Mouse (Mus musculus) neural tube, embryonic 13.5 days (tissue): ENCODE measurements at regions not wholly inside any gene's neighbourhood (a gene's known extent, or its start where the extent isn't known, plus 50 kb on each side); places are given as distances from the start of the nearest gene placed in this dataset.
A peak's percentile ranks its signal among the peaks of the same experiment; 100 is the strongest.

Experiments used
- ATAC-seq: fragments of 200-750 bp; cut with Nextera tagmentation; 2 replicates; pipeline ENCODE4 v1.8.0; 2017; ENCODE audit warnings: low read depth, mild to moderate bottlenecking, moderate TSS enrichment, moderate library complexity
- H3K27ac ChIP-seq: fragments of 300-500 bp; sonication (generic); replicated peaks from 2 replicates; pipeline ENCODE4 v1.5.1; 2015; ENCODE audit warnings: moderate library complexity, mild to moderate bottlenecking, inconsistent platforms
- H3K27me3 ChIP-seq: fragments of 300-500 bp; sonication (generic); 2 replicates; pipeline ENCODE4 v1.6.1; 2015; ENCODE audit warnings: mild to moderate bottlenecking, inconsistent platforms
- H3K36me3 ChIP-seq: fragments of 300-500 bp; sonication (generic); 2 replicates; pipeline ENCODE4 v1.6.1; 2015; ENCODE audit warnings: mild to moderate bottlenecking, inconsistent platforms
- H3K4me1 ChIP-seq: fragments of 300-500 bp; sonication (generic); replicated peaks from 2 replicates; pipeline ENCODE4 v1.6.1; 2015; ENCODE audit warnings: inconsistent platforms
- H3K4me2 ChIP-seq: fragments of 300-500 bp; sonication (generic); 2 replicates; pipeline ENCODE4 v1.6.1; 2015; ENCODE audit warnings: inconsistent platforms, mild to moderate bottlenecking, moderate library complexity
- H3K4me3 ChIP-seq: fragments of 300-500 bp; sonication (generic); 2 replicates; pipeline ENCODE4 v1.5.1; 2015; ENCODE audit warnings: mild to moderate bottlenecking, inconsistent platforms
- H3K9ac ChIP-seq: fragments of 300-500 bp; sonication (generic); 2 replicates; pipeline ENCODE4 v1.6.1; 2015; ENCODE audit warnings: moderate library complexity, mild to moderate bottlenecking, inconsistent platforms
- H3K9me3 ChIP-seq: fragments of 300-500 bp; sonication (generic); 2 replicates; pipeline ENCODE4 v1.6.1; 2016; ENCODE audit warnings: inconsistent platforms
- WGBS: fragments of 180-500 bp; shearing (Covaris S2); methylation state at CpG from one replicate; pipeline ENCODE4 v1.1.7; 2015; 5-methylcytosine and 5-hydroxymethylcytosine counted together

DNA sequence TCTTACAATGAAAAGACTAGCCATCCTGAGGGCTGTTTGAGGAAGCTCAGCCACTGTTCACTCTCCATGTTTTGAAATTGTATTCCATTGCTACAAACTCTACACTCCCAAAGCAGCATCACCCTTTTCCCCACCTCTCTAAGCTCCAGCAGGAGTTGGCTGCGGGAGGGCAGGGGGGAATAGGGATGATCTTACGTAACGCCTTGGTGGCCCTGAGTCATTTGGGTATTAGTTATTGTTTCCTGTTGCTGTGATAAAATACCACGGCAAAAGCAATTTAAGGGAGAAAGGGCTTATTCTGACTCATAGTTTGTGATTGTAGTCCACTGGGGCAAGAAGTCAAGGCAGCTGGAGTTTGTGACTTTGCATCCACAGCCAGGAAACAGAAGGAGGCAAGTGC lies 445.5 kb downstream of the 1810013L24Rik start:
- Histone ChIP-seq H3K4me1 (peaks cover 13% of the 10 kb centered on the region; the same call in 1 of the 2 replicates), H3K4me2 (no peak overlapping the region), H3K27me3 (no peaks in the 10 kb centered on the region), H3K27ac (no peak overlapping the region), H3K36me3 (no peaks in the 10 kb centered on the region), H3K9me3 (no peaks in the 10 kb centered on the region), H3K4me3 (no peak overlapping the region), H3K9ac (no peak overlapping the region)
- WGBS: 73% methylated on average over 4 of the region's 4 CpGs
- ATAC-seq: no peak

DNA sequence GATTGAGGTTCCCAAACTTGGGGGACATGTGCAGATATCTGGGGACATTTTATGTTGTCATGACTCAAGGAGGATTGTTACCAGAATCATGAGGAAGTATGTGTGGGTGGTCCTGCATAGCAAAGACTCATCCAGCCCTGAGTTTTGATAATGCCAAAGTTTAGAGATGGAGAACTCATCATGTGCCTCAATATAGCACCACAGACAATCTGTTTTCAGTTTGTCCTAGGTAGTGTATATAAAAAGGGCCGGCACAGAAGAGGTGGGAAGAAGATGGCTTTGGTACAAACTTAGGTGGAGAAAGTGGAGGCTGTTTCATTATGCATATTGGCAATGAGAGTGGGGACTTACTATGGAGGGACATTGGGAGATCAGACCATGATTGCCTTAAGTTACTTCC lies 447.2 kb downstream of the 1810013L24Rik start:
- WGBS: 94% methylated on average over 1 of the region's 1 CpGs
- no peak for ATAC-seq

DNA sequence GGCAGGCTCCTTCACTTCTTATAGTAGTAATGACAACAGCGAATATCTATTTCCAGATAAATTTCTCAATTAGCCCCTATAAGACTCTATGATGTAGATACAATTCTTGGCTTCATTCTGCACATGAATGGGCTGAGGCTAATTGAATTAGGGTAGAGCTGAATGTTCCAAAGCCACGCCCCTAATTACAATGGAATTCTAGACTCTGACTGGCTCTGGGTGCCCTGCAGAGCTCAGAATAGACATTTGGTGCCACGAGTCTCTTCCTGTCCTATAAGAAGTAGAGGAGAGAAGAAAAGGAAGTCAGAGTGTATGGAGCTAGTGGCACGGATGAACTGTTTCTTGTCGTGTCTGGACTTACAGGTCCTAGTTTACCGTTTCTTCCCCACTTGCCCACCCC lies 449.8 kb downstream of the 1810013L24Rik start:
- no peak overlapping the region for H3K27ac ChIP-seq
- H3K4me3 ChIP-seq: no peak overlapping the region
- no peaks in the 10 kb centered on the region for H3K9me3 ChIP-seq
- no peak for ATAC-seq
- H3K4me2 ChIP-seq: no peak overlapping the region
- no peaks in the 10 kb centered on the region for H3K27me3 ChIP-seq
- peaks cover 23% of the 10 kb centered on the region for H3K4me1 ChIP-seq
- no peak overlapping the region for H3K9ac ChIP-seq
- WGBS: 63% methylated on average over 6 of the region's 6 CpGs
- no peaks in the 10 kb centered on the region for H3K36me3 ChIP-seq

More for the DNA sequence above, 447.2 kb downstream of the 1810013L24Rik start:
- Histone ChIP-seq H3K36me3 (no peaks in the 10 kb centered on the region), H3K27ac (no peak overlapping the region), H3K4me2 (no peak overlapping the region), H3K9ac (no peak overlapping the region), H3K4me3 (no peak overlapping the region), H3K4me1 (peaks cover 28% of the 10 kb centered on the region), H3K9me3 (no peaks in the 10 kb centered on the region), H3K27me3 (no peaks in the 10 kb centered on the region)

DNA sequence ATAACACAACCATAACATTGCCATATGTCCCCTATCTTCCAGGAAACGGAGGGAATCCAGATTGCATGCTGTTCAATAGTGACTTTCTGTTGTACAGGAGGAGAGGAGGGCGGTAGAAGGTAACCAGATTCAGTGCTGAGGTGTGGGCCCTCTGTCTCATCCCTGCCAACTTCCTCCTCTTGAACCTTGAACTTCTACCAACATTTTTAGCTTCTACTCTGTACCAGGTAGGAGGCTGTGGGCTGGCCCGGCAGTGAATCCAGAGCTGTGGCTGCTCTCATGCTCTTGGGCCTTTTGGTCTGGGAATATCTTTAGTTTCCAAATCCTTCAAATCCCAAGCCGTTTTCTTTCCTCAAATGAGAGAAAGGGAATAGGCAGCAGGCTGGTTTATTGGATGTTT lies 450.5 kb downstream of the 1810013L24Rik start:
- Histone ChIP-seq H3K27ac (no peak overlapping the region), H3K4me2 (no peak overlapping the region), H3K4me3 (no peak overlapping the region), H3K4me1 (peaks cover 23% of the 10 kb centered on the region), H3K36me3 (no peaks in the 10 kb centered on the region), H3K27me3 (no peaks in the 10 kb centered on the region), H3K9me3 (no peaks in the 10 kb centered on the region), H3K9ac (no peak overlapping the region)
- WGBS: 65% methylated on average over 4 of the region's 4 CpGs
- peak; percentile 55; the same call in 1 of the 2 replicates for ATAC-seq

DNA sequence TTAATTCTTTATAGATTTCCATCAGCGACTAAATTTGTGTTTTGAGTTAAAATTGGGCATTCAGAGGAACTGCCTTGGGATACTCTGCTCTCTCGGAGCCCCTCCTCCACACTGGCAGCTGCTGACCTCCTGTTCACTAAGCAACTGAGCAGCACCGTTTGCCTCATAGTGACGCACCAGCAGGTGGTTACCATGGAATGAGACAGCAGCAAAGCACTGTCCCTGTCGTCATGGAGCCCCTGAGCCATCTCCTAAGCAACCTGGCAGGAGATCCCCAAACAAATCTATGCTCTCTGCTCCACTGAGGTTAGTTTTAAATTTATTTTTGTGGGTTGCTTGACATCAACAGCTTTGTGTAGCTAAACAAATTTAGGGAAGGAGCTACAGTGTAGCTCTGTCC lies 451.0 kb downstream of the 1810013L24Rik start:
- Histone ChIP-seq H3K27me3 (no peaks in the 10 kb centered on the region), H3K4me1 (peaks cover 23% of the 10 kb centered on the region), H3K4me2 (no peak overlapping the region), H3K9me3 (no peaks in the 10 kb centered on the region), H3K36me3 (no peaks in the 10 kb centered on the region), H3K27ac (no peak overlapping the region; the same call in 1 of the 2 replicates), H3K4me3 (no peak overlapping the region), H3K9ac (no peak overlapping the region)
- peak; percentile 96 for ATAC-seq
- 2% methylated on average over 5 of the region's 5 CpGs for WGBS

DNA sequence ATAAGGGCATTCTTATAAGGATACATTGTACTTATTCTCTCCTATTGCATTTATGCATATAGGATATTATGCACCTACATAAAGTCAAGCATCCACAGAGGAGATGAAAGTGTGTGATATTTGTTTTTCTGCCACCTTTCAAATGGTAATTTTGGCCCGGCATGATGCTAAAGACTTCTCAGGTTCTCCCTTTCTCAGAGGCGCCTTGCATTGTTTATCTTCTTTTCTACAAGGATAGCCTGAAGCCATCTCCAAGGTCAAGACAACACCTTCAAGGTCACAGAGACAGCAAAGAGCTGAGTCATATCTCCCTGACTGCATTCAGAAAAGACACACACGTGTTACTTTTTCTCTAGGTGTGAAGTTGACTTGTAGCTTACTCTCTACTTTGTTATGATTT lies 454.5 kb downstream of the 1810013L24Rik start:
- H3K36me3 ChIP-seq: no peaks in the 10 kb centered on the region
- 47% methylated on average over 3 of the region's 3 CpGs for WGBS

DNA sequence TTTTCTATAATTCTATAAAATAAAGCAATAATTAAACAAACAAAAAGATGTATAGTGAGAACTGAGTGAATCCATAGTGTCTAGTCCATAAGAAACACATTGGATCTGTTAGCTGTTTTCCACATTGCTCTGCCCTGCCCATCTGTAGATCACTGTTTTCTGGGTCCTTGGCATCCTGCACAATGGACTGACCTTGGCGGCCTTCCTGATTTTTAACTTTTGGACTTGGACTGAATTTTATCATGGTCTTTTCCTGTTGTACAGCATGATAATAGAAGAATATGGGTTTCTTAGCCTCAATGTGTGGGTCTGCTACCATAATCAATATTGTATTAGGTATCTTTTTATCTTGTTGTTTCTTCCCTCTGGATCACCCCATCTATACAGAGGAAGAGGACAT lies 456.0 kb downstream of the 1810013L24Rik start:
- 96% methylated on average over 1 of the region's 1 CpGs for WGBS
- no peak overlapping the region for H3K27ac ChIP-seq
- ATAC-seq: no peak

More for the DNA sequence above, 454.5 kb downstream of the 1810013L24Rik start:
- ATAC-seq: no peak
- Histone ChIP-seq H3K9ac (no peak overlapping the region), H3K27me3 (no peaks in the 10 kb centered on the region), H3K4me3 (no peak overlapping the region), H3K9me3 (no peaks in the 10 kb centered on the region), H3K4me1 (peaks cover 23% of the 10 kb centered on the region), H3K27ac (no peak overlapping the region), H3K4me2 (no peak overlapping the region)

DNA sequence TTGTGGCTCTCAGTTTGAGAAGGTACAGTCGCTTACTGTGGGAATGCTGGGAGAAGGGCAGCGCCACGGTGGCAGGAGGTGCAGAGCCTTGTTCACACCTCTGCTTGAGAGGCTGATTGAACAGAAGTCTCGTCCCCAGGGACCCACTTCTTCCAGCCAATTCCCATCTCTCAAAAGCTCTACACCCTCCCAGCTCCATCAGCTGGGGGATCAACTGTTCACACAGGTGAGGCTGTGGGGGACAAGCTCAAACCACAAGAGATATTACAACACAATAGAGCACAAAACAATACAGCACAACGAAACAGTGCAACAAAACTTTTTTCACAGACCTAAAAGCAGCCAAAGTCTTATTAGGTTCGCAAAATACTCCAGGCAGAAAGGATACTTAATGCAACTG lies 457.7 kb downstream of the 1810013L24Rik start:
- 82% methylated on average over 6 of the region's 6 CpGs for WGBS
- Histone ChIP-seq H3K27ac (no peak overlapping the region), H3K9me3 (no peaks in the 10 kb centered on the region), H3K4me2 (no peak overlapping the region), H3K36me3 (no peaks in the 10 kb centered on the region), H3K9ac (no peak overlapping the region), H3K4me3 (no peak overlapping the region), H3K27me3 (no peaks in the 10 kb centered on the region), H3K4me1 (no peaks in the 10 kb centered on the region; the same call in 1 of the 2 replicates)
- no peak for ATAC-seq

More for the DNA sequence above, 456.0 kb downstream of the 1810013L24Rik start:
- Histone ChIP-seq H3K27me3 (no peaks in the 10 kb centered on the region), H3K4me1 (peaks cover 10% of the 10 kb centered on the region), H3K36me3 (no peaks in the 10 kb centered on the region), H3K9ac (no peak overlapping the region), H3K4me3 (no peak overlapping the region), H3K4me2 (no peak overlapping the region), H3K9me3 (no peaks in the 10 kb centered on the region)

DNA sequence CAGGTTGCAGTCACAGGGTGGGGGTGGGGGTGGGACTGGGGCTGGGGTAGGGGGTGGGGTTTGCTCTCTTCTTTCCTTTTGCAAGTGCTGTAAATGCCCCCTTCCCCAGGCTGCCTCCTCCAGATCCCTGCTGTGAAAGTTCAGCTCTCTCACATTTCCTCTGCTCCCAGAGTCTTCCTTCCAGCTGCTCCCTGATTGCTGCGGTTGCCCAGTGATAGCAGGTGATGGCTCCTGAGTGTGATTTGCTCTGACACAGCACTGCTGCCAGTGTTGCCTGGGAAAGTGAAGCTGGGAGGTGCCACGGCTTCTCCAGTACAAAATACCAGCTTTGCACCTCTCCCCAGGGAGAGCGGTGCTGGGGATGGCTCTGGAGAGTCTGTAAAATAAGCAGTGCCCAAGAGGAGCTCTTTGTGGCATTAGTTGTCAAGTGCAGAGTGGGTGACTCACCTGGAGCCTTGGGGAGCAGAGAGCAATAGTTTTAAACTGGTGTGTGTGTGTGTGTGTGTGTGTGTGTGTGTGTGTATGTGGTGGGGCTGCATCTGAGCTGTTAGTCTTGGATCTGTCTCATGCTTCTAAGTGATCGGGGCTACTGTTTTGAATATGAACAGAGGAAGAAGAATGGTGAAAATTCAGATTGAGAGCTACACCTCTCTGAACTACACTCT lies 461.6 kb downstream of the 1810013L24Rik start:
- Histone ChIP-seq H3K27ac (no peak overlapping the region), H3K4me1 (no peaks in the 10 kb centered on the region; the same call in 1 of the 2 replicates), H3K27me3 (no peaks in the 10 kb centered on the region), H3K4me2 (no peak overlapping the region), H3K4me3 (no peak overlapping the region), H3K36me3 (no peaks in the 10 kb centered on the region), H3K9me3 (no peaks in the 10 kb centered on the region), H3K9ac (no peak overlapping the region)
- ATAC-seq: no peak
- 59% methylated on average over 4 of the region's 4 CpGs for WGBS

DNA sequence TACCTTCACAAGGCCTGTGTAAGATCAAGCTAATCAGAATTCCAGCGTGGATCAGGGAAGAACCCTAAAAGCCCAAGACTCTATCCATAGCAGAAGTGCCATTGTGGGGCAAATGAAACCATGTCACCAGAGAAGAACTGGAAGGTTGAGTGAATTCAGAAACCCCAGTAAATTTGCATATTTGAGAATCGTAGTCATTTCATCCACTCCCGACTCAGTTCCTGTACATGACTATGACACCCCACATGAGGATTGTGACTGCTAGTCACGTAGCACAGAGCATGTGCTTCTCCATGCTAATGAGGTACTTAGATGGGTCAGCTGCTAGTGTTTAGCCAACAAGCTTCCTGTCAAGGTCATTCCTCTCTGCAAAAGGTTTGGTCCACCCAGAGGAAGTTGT lies 473.2 kb downstream of the 1810013L24Rik start:
- Histone ChIP-seq H3K36me3 (no peaks in the 10 kb centered on the region), H3K27me3 (no peaks in the 10 kb centered on the region), H3K4me2 (no peak overlapping the region), H3K9ac (no peak overlapping the region), H3K4me1 (no peaks in the 10 kb centered on the region), H3K27ac (no peak overlapping the region), H3K9me3 (no peaks in the 10 kb centered on the region), H3K4me3 (no peak overlapping the region)
- 92% methylated on average over 4 of the region's 4 CpGs for WGBS
- ATAC-seq: no peak

DNA sequence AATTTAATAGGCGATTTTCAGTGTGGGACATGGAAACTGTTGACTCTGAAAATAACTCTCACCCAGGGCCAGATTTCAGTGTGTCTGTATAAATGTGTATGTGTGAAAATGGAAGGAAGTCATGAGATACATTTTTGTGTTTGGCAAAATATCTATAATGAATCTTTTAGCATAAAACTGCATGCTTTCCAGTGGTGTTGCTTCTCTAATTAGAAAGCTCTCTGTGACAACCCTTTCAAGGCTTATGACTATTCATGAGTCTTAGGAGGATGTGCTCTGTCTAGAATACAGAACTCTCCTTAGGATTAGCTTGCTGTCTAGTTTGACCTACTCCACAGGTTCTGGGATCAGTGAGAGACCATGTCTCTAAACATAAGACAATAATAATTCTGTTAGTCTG lies 474.2 kb downstream of the 1810013L24Rik start:
- Histone ChIP-seq H3K9me3 (no peaks in the 10 kb centered on the region), H3K27me3 (no peaks in the 10 kb centered on the region), H3K4me2 (no peak overlapping the region), H3K36me3 (no peaks in the 10 kb centered on the region), H3K4me1 (no peaks in the 10 kb centered on the region), H3K9ac (no peak overlapping the region), H3K27ac (no peak overlapping the region), H3K4me3 (no peak overlapping the region)
- ATAC-seq: no peak
- 92% methylated on average over 1 of the region's 1 CpGs for WGBS

DNA sequence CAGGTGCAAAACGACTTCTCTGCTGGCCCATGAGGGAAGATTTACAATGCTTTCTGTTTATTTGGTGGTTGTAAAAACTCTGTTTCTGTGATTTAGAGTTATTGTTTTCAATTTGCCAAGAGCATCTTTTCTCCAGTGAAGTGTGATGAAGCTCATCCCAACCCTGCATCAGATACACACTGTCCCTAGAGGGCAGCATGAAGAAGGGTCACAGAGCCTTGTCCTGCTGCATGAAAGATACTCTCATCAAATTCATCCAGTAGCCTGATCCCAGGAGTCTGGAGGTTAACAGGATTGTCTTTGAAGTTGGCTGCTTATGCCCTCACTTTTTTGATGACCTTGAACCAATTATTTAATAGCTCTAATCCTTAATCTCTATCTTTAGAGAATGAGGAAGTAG lies 480.8 kb downstream of the 1810013L24Rik start:
- Histone ChIP-seq H3K4me1 (no peaks in the 10 kb centered on the region), H3K9me3 (no peaks in the 10 kb centered on the region), H3K9ac (no peak overlapping the region), H3K36me3 (no peaks in the 10 kb centered on the region), H3K4me2 (no peak overlapping the region), H3K4me3 (no peak overlapping the region), H3K27ac (no peak overlapping the region), H3K27me3 (no peaks in the 10 kb centered on the region)
- 16% methylated on average over 1 of the region's 1 CpGs for WGBS
- no peak for ATAC-seq

DNA sequence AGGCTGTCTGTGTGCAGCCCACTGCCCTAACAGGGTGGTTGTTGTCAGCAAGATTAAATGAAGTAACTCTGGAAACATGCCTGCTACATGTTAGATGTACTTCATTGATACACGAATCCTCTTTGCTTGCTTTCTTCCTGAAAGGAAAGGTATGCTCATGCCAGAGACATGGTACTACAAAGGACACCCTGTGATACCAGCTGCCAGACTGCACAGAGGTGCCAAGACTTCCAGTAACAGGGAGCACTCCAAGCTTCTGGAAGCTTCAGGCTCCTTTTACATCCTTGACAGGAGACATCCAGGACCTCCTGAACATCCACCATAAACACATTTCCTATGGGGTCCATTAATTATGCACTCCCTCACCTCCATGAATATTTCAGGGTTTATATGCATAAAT lies 505.7 kb downstream of the 1810013L24Rik start:
- H3K9ac ChIP-seq: no peak overlapping the region
- 93% methylated on average over 1 of the region's 1 CpGs for WGBS
- H3K4me1 ChIP-seq: no peaks in the 10 kb centered on the region
- no peaks in the 10 kb centered on the region for H3K36me3 ChIP-seq
- H3K4me3 ChIP-seq: no peak overlapping the region
- no peak for ATAC-seq
- no peaks in the 10 kb centered on the region for H3K27me3 ChIP-seq
- no peak overlapping the region for H3K4me2 ChIP-seq
- no peaks in the 10 kb centered on the region for H3K9me3 ChIP-seq
- no peak overlapping the region for H3K27ac ChIP-seq
